Mouse (Mus musculus) olfactory bulb, adult 2 months (tissue): Measurements from ENCODE around the gene Gpr142.

ENCODE experiments used
- CTCF ChIP-seq: fragments of 200-500 bp; IDR thresholded peaks from 2 replicates; pipeline ENCODE4 v1.5.1; 2012; ENCODE audit warnings: low read depth, mild to moderate bottlenecking, low read length, moderate library complexity; ENCODE audit not compliant: insufficient read depth
- POLR2A ChIP-seq: fragments of 200-500 bp; IDR thresholded peaks from 2 replicates; pipeline ENCODE4 v1.6.1; 2012; ENCODE audit warnings: mild to moderate bottlenecking, low read depth, low read length, moderate library complexity; ENCODE audit not compliant: insufficient read depth

- TF ChIP-seq CTCF (no peak), POLR2A (no peak)
Observed at GRCm38 (mm10) chr11:114809371-114809770, 10.6 kb downstream of the Gpr142 start.
